Mouse (Mus musculus): Measurements from ENCODE around the gene Zbtb20.

DNA sequence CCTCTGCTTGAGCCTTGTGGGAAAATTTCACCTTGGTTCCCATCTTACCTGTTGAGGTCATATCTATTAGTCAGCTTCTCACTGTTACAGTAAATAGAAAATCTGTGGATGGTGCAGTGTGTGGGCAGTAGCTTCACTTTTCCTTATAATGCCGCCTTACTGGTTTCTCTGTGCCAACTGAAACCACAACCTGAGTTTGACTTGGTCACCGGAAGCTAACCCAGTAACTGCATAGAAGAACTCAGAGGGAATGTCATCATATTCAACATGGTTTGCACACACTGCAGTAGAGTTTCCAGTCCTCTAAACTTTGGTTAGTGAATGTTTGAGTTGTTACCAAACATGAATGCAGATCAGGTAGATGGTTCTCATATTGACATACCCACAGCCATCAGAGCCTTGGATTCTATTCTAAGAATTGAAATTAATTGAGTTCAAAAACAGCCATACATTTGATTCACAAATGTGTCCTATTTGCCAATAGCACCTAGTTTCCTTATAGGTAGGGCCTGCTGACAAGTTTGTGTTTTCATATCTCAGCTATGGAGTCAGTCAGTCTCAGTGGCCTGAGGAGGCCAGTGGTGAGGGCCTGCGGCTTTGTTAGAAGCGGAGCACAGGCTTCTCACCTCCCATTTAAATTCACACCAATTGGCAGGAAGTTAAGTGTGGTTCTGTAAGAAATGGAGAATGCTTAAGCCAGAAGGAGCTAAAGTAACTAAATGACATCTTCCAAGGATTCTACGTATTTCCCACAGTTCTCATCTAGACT lies 44.5 kb downstream of the Zbtb20 start:
- TF ChIP-seq CTCF (IDR thresholded peaks at IDR 0.05; ENCODE audit: low read depth), result no peak
- no peak for TF ChIP-seq EP300 (IDR thresholded peaks at IDR 0.05; ENCODE audit: low read depth)

Measured in heart, postnatal 0 days (tissue).